Mouse (Mus musculus): ENCODE results near the gene Brsk2.

The Brsk2 gene

DNA sequence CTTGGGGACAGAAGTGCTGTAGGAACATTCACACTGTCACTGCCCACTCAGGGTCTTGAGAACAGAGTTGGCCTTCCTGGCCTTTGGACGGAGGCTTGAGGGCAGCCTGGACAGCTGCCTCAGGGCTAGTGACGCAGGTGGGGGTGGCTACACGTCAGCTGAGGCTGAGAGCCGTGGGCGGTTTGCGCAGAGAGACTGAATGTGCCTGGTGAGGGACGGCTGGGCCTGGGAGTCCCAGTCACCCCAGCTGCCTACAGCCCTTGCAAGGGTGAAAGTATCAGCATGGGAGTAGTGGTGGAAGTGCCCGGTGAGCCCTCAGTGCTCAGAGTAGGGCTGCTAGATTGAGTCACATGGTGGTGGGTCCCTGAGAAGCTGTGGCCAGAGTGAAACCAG, 6.6 kb downstream of the Brsk2 start:
- no peak for DNase-seq

DNA sequence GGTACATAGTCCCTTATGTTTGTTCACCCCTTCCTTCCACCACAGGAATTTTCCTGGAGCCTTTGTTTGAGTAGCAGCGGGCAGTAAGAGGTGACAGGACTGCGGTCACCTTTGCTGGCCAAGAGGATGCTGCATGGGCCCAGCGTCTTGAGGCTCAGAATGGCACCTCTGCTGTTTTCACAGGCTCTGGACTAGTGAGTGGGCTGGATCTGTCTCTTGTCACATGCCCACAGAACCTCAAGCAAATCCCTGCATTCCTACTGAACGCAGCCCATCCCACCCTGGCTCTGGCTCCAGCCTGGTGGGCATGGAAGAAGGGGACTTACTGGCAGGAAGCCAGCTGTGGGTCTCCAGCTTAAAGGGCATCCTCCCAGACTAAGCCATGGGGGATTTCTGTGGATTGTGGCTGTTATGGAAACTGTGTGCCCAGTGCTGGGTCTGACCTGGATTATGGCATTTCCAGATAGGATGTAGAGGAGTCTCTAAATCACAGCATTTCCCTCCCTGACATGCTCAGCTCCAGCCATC, 8.0 kb downstream of the Brsk2 start:
- DNase-seq = no peak

DNA sequence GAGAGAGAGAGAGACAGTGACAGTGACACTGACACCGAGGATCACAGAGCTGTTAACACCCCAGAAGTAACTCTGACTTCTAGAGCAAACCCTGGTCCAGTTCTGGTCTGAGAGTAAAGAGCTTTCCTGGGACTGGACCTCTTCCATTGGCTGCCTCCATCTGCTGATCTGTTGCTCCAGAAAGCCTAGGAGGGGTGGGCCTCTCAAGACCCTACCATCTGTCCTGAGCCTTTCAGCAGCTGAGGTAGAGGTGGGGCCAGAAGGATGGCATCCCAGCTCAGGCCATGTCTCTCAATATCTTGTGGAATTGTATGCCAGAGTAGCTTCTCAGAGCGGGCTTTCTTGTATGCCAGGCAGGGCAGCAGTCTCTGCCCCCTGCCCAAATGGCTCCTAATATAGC, 8.7 kb downstream of the Brsk2 start:
- no peak for DNase-seq

DNA sequence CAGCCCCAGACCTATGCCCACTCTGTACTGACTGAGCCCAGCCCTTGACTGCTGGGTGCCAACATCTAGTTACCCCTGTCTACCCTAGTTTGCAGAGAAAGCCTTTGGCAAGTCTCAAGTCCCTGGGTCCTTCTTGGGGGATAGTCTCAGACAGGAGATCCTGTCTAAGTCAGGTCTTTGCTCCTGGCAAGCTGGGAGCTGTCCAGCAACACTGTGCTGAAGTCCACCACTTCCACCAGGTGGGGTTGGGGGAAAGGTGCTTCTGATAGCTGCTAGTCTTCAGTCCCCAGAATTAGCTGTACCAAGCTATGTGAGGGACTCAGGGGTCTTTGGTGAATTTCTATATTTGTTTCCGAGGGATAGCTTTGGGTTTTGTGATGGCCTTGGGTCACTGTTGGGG, 9.6 kb downstream of the Brsk2 start:
- DNase-seq = no peak

DNA sequence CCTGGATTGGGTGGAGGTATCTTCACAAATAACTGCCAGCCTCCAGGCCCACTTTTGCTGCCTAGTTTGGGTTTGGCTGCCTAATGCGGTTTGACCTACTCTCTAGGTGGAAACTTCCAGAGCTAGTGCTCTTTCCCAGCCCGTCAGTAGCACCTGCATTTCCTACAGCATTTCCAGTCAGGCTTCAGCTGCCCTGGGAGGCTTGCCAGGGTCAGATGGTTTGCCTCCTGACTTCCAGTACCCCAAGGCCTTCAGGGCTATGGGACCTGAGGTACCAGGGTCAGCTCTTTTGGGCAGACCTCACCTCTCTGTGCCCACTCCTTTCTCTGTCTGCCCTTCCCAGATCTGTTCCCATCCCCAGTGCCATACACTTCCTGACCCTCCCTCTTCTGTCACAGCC, 11.4 kb downstream of the Brsk2 start:
- no peak for DNase-seq

DNA sequence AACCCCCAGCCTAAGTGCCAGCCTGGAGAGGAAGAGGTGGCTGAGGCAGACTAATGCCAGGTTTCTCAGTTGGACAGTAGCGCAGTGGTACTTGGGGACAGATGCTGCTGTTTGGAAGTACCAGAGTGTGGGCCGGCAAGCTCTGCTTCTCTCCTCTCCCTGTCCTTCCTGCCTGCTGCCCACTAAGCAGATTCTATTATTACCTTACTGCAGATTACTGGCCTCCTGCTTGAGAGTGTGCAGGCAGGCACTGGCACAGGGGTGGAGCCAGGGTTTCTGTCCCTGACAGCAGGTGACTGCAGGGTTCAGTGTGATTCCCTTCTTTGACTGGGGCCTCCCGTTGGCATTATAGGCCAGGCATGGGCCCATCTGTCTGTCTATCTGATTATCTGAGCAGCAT, 11.9 kb downstream of the Brsk2 start:
- DNase-seq = no peak

DNA sequence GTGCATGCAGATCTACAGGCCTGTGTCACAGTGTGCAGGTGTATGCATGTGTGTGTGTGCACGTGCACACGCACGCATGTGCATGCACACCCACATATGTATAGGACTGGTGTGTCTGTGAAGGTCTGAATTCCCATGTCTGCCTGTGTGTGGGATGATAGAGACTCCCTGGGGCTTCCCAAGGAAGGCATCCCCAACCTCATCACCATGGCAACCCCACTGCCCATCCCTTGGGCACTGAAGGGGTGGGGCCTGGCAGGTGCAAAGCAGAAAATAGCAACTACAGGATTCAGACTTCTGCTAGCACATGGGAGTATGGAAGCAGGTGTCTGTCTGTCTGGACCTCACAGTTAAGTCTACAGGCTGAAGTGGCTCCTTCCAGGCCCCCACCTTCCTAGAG, 13.0 kb downstream of the Brsk2 start:
- DNase-seq = no peak

DNA sequence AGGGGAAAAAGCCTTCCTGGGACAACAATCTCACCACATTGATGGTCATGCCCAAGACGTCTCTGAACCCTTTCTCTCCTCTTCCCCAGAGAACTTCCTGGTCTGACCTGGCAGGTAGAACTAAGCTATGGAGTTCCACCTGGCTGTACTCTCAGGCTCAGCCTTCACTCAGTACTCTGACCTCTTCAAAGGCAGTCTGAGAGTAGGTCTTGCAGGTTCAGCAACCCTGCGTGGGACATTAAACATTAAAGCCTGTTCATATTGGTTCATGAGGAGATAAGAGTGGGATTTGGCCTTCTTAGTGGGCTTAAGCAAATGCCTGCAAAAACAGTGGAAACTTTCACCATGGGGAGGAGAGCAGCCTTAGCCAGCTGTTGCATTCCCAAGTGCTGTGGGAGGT, 16.7 kb downstream of the Brsk2 start:
- no peak for DNase-seq

DNA sequence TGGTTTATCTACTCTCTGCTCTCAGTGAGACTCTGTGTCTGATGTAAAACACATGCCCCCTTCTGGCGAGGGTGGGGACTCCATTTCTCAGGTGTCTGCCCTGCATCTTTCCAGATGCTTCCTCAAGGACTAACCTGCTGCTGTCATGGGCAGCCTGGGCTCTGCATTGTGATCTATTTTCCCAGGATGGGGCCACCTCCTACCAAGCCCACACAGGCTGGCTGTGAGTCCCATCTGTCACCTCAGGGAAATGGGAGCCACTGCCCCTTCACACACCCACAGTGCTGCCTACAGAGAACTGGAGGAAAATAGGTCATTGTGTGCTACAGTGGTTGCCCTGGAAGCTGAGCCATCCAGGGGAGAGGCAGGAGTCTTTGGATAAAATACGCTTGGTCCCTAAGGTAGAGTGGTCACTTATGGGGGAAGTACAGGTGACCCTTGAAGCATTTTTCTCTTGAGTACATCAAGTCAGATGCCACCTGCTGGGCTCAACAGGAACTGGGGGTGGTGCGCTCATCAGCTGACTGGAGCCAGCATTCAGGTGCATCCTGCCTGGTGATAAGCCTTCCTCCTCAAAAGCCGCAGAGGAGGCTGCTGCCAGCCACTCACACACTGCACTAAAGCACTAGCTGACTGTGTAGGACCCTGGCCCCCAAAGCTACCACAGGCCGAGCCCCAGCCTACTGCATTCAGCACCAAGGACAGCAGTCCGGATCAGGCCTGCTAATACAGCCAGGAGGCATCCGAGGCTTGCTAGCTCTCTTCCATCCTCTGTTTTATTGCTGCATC, 23.5 kb downstream of the Brsk2 start:
- DNase-seq = no peak

DNA sequence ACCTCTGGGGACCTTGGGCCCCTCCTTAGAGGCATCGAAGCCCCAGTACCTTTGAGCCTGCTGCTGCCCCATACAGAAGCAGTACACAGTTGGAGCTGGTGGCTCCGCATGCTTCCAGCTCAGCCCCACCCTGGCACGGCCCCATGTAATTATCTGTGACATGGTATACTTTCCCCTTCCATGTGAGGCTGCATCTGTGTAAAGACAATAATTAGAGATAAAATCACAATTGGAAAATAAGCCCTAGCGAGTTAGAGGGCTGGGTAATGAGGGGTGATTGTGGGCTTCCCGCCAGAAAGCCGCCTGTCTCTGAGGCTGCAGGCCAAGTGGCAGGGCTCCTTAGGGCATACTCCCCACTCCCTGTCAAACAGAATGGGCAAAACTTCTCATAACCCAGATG, 28.5 kb downstream of the Brsk2 start:
- no peak for DNase-seq

DNA sequence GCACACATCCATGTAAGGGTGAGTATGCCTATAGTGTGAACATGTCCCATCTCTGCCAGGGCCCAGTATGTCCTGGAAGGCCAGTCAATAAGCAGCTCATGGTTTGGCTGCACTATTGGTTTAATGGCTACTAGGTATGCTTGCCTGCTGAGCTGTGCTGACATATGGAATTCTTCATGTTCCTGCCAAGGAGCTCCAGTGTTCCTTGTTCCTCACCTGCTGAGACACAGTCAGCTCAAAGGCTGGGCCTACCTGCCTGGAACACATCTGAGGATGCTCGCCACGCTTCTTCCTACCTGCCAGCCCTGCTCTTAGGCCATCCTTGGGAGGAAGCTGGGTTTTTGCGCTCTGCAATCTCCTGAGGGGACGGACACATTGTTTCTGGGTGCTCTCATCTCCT, 29.7 kb downstream of the Brsk2 start:
- DNase-seq = no peak

DNA sequence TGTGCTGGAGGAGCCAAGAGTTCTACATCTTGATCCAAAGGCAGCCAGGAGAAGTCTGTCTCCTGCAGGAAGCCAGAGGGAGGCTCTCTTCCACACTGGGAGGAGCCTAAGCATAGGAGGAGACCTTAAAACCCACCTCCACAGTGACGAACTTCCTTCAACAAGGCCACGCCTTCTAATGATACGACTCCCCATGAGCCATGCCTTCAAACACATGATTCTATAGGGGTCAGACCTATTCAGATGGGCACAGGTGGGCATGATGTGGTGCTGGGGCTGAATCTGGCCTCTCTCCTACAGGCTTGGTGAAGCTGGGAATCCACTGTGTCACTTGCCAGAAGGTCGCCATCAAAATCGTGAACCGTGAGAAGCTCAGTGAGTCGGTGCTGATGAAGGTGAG, 31.7 kb downstream of the Brsk2 start:
- DNase-seq = no peak

DNA sequence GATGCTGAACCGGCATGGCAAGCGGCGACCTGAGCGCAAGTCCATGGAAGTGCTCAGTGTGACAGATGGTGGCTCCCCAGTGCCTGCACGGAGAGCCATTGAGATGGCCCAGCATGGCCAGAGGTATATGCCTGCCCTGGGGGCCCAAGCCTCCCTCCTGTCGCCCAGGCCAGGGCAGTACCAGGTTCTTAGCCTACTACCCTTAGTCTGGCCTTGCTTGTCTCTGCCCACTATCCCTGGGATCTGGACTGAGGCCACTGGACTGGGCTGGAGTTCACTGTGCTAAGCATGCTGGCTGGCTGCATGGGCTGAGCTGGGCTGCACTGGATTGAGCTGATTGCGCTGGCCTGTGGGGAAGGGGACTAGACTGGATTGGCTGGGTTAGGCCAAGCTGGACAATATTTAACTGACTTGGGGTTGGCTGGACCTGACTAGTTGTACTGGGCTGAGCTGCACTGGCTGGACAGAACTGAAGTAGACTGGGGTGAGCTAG, 38.8 kb downstream of the Brsk2 start:
- no peak for DNase-seq

DNA sequence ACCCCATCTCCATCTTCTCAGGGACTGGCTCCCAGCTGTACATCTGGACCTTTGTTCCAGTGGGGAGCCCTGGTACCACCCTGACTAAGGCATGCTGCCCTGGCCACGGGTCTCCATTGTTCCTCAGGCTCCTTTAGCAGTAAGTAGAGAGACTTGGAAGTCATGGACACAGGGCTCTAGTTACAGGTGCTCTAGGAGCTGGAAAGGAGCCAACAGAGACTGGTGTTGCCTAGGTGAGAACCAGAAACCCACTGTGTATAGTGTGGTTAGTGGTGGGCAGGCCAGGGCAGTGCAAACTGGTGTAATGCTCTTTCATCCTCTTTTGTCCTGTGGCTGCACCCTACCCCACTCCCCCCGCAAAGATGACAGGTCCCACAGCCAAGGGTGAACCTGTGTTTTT, 41.6 kb downstream of the Brsk2 start:
- DNase-seq = no peak

DNA sequence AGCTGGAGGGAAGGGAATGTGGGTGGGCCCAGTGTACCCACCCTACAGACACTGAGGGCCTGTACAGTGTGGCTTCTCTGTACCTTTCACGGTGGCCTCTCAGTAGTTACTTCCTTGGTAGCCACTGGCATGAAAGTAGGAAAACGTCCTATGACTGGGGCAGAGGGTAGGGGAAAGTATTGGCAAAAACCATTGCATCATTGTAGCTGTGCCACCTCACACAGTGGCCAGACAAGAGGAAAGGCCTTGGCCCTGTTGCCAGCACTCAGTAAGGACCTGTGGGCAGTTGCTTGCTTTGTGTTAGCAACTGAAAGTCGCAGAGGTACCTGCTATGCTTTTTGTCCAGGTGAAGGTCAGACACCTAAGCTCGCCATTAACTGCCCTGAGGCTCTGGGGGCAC, 44.6 kb downstream of the Brsk2 start:
- DNase-seq = no peak

DNA sequence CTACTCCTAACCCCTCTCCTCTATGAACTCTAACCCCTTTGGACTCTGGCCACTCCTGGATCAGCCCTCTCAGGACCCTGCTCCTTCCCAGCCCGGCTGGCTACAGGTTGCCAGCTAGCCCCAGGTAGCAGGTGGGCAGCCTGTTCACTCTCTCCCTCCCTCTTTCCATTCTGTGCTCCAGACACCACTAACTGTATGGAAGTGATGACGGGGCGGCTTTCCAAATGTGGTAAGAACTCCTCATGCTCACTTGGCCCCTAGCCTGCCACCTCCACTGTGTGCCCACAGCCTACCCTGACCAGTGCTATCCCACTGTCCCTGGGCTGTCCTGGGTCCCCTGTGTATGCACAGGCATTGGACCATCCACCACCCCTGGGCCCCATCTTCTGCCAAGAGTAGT, 51.1 kb downstream of the Brsk2 start:
- no peak for DNase-seq

DNA sequence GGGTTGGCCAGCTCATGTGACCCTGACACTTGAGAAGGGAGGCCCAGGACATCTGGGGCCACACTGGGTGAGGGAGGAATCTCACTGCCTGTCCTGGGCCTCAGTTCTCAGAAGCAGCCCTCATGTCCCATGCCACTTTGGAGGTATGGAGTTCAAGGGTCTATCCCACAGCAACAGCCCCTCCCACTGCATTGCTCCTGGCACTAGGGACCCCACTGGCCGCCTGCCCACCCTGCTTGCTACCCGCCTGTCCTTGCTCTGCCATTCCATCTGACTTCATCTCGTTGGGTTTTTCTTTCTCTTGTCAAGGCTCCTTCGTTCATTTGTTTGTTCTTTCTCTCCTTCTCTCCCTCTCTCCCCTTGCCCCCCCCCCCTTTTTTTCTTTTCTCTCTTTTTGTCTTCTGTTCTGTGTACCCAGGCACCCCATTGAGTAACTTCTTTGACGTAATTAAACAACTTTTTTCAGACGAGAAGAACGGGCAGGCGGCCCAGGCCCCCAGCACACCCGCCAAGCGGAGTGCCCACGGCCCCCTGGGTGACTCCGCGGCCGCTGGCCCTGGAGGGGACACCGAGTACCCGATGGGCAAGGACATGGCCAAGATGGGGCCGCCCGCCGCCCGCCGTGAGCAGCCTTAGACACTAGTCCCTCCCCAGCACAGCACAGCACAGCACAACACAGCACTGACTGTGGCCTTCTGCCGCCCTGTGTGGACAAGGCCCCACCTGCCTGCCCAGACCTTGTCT, 52.2 kb downstream of the Brsk2 start:
- no peak for DNase-seq

DNA sequence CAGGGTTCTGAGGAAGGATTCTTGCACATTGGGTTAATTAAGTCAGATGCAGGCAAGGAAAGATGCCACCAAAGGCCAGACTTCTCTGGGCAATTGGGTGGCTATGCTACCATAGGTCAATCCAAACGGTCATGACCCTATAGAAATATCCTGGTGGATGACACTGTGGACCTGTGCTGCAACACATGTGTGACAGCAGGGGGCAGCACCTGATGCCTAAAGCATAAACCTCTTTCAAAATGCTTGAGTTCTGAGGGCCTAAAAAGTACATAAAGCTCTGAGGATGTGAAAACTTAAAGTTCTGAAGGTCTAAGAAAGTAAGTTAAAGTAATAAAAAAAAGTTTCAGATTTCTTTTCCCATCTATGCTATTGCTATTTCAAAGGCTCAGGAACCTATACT, 67.0 kb downstream of the Brsk2 start:
- DNase-seq = peak in 1 of 2 experiments; percentile 36

DNA sequence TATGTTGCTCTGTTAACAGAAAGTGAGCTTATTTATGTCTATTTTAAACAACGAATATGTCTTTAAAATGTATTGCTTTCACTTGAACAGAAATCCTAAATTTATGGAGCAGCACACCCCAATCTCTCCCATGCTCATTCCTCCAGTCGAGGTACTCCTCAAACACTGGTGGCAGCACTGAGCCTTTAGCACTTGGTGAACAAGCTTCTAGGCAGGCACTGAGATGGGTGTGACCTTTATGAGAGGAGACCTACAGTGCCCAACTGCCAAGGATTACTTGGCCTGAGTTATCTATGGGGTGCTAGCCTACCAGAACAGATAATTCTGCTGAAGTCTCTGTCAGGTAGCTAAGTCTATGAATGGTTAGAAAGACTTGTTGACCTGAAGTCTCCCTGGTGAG, 70.1 kb downstream of the Brsk2 start:
- no peak for DNase-seq

DNA sequence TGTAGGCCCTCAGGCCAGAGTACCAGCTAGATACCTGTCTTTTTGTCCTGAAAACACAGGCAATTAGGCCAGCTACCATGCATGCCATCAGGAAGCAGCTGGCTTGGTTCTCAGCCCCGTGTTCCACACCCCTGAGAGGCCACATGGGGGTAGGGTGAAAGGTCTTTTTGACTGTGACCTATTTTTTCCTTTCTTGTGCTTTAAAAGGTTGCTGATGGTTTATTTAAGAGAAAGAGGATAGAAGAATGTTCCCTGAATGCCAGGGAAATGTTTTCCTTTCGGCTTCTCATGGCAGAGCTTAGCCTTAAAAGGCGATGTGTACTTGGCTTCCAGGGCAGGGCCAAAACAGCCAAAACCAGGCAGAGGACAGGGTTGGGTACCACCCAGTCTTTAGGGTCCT, 71.3 kb downstream of the Brsk2 start:
- no peak for DNase-seq

DNA sequence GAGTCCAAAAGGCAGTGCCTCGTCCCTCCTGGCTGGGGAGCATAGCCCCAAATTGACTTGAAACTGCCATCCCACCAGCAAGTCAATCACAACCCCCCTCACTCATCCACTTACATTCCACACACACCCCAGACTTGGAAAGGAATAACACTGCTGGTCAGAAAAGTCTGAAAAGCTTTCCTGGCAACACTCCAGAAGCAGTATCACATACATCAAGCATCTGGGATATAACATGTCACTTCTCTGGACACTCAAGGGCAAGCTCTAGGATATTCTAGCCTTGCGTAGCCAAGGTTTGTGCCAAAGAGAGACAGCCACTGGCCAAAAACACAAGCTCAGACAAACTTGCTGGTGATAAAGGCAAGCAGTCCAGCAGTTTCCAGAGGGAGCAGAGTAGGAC, 75.6 kb downstream of the Brsk2 start:
- DNase-seq = no peak

DNA sequence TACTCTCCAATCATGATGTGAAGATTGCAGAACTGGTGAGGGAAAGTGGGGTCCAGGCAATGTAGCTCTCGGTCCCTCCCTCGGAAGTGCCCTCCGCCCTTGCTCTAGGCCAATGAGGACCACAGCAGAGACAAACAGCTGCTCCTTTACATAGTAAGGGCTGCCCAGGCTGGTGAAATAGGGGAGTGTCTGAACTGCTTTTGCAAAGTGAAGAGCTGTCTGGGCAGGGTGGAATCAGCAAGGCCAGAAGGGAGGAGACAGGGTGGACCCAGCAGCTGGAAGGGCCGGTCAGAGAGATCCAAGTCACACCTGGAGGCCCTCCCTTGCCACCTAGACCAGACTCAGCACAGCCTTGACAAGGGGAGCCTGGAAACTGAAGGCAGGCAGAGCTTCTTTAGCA, 76.4 kb downstream of the Brsk2 start:
- DNase-seq = no peak

DNA sequence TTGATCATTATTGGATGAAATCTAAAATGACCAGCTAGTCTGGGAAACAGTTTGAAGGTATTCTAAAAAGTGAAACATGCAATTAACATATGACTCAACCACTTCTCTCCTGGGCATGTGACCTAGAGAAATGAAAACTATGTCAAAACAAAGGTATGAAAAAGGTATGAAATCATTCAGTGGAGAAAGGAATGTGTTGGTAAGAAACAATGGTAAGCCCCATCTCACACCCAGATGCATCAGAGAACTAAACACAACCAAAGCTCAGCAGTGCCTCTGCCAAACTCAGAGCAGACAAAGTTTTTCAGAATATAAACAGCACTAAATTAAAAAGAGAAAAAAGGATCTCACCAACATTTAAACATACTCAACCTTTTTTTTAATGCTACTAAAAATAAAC, 80.5 kb downstream of the Brsk2 start:
- no peak for DNase-seq

DNA sequence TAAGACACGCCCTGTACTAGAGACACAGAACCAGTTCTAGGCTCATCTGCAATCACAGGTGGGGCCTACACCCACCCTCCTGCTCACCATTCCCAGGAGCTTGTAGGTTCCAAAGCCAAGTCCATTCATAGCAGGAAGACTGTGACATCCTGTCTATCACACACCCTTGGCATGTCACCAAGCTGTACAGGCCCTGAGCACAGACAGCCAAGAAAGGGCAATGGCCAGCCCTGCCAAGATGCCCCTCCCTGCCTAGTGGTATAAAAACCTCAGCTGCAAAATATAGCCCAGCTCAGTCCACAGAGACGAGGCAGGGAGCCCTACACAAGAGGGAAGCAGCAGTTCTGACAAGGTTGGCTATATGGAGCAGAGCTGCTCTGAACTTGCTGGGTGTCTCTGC, 84.6 kb downstream of the Brsk2 start:
- DNase-seq = no peak
